Mouse (Mus musculus) gastrocnemius, adult 18-20 months (tissue): ENCODE measurements around the gene Unk. TPM values are rescaled to one million over a fixed set of nuclear protein-coding genes. Genes with fewer than 3 reads are reported as not detected.
"Not testable (repeated sequence)": the region's sequence is repeated elsewhere in the genome, so short reads cannot be mapped to it uniquely, and the experiment has no call there.

Experiments used
- DNase-seq: peaks from one replicate; pipeline ENCODE4 v3.0.0; 2021; ENCODE audit warnings: low spot score
- total RNA-seq, 2 experiments: library from RNA; stranded (reverse); gene quantifications; 2 replicates each; pipeline ENCODE4 v1.2.3; 2021

Gene Unk
- total RNA-seq, 2 experiments from 2014 or later, result 5.1 to 7.5 TPM

- no peak for DNase-seq
Measured at GRCm38 (mm10) chr11:116009661-116010060, 20.5 kb upstream of the Unk start.

- DNase-seq, result no peak
Measured at GRCm38 (mm10) chr11:116010146-116010545, 20.0 kb upstream of the Unk start.

- DNase-seq, result no peak
Measured at GRCm38 (mm10) chr11:116010948-116011347, 19.2 kb upstream of the Unk start.

- DNase-seq, result no peak
Measured at GRCm38 (mm10) chr11:116011529-116012261, 18.4 kb upstream of the Unk start.

- DNase-seq, result peak; percentile 79
Measured at GRCm38 (mm10) chr11:116012262-116012947, 17.7 kb upstream of the Unk start, which contains the start of gene Galk1. Gene Galk1, minus strand, starts transcription at chr11:116012719.

GRCm38 (mm10) chr11:116014821-116015220 is 15.3 kb upstream of the Unk start:
- no peak for DNase-seq

- no peak for DNase-seq
Measured at GRCm38 (mm10) chr11:116018106-116018505, 12.0 kb upstream of the Unk start.

- DNase-seq, result not testable (repeated sequence)
Measured at GRCm38 (mm10) chr11:116018867-116019266, 11.3 kb upstream of the Unk start.

- DNase-seq, result no peak
Measured at GRCm38 (mm10) chr11:116019360-116019791, 10.7 kb upstream of the Unk start.

GRCm38 (mm10) chr11:116019976-116020411 is 10.1 kb upstream of the Unk start:
- DNase-seq, result no peak

GRCm38 (mm10) chr11:116020519-116020922 is 9.6 kb upstream of the Unk start:
- no peak for DNase-seq

- no peak for DNase-seq
Measured at GRCm38 (mm10) chr11:116021328-116022220, 8.5 kb upstream of the Unk start.

- no peak for DNase-seq
Measured at GRCm38 (mm10) chr11:116022256-116022780, 7.8 kb upstream of the Unk start.

GRCm38 (mm10) chr11:116023074-116023770 is 6.9 kb upstream of the Unk start:
- DNase-seq, result not testable (repeated sequence)

GRCm38 (mm10) chr11:116023771-116024355 is 6.3 kb upstream of the Unk start:
- DNase-seq, result peak; percentile 74

GRCm38 (mm10) chr11:116024356-116024808 is 5.7 kb upstream of the Unk start:
- peak; percentile 96 for DNase-seq

- DNase-seq, result no peak
Measured at GRCm38 (mm10) chr11:116025056-116025845, 4.9 kb upstream of the Unk start.

GRCm38 (mm10) chr11:116027756-116028155 is 2.4 kb upstream of the Unk start, which contains the start of gene H3f3b:
Gene H3f3b, minus strand, starts transcription at chr11:116027962.
- DNase-seq, result no peak

GRCm38 (mm10) chr11:116028177-116028865 is 1.8 kb upstream of the Unk start:
- DNase-seq, result no peak
